Mouse (Mus musculus): Measurements from ENCODE around the gene Rassf8.

Rassf8 gene

GRCm38 (mm10) chr6:145776241-145776640 lies 29.7 kb downstream of the Rassf8 start:
- no peak for DNase-seq (ENCODE audit: low read depth, low spot score)

DNA sequence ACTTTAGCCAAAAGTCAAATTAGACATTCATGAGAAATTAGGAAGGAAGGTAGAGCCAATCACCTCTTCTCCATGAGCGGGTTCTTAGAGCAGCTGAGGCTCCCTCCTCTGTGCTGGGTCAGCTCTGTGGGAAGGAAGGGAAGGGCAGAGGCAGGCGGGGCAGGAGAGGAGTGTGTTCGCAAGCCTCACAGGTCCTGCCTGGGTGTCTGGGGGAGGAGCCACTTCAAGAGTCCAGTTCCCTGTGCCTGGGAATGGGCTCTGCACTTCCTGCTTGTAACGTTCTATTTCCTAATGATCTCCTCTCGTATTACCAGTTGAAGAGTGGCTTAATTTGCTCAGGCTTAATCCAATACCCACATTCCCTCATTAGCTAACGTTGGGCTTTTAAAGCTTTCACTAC lies 32.8 kb downstream of the Rassf8 start:
- no peak for DNase-seq (ENCODE audit: low read depth, low spot score)

DNA sequence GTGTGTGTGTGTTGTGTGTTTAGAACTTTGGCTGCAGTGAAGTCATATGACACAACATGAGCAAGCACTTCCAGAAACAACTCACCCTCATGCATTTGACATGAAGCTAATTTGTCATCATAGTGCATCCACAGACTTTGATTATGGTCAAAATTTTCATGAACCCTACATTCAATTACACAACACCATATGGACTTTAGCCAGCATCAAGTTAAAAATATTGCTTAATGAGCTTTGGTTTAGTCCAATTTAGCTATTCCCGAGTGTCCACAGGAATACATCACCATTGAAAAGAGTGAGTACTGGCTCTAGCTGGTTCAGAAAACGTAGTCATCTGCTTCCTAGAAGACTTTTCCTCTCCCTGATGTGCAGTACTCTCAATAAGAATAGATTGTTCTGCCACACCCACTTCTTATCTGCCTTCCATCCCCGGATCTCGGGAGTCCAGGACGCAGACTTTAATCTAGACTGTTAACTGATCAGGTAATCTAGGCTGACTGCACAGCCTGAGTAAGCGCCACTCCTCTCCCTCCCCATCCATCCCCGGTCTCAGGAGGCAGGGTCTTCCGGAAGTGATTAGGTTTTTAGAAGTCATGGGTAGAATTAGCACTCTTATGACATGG lies 33.7 kb downstream of the Rassf8 start:
- no peak for DNase-seq (ENCODE audit: low read depth, low spot score)

GRCm38 (mm10) chr6:145781256-145781655 lies 34.7 kb downstream of the Rassf8 start:
- no peak for DNase-seq (ENCODE audit: low read depth, low spot score)

GRCm38 (mm10) chr6:145781966-145782365 lies 35.4 kb downstream of the Rassf8 start:
- DNase-seq (ENCODE audit: low read depth, low spot score), result no peak

DNA sequence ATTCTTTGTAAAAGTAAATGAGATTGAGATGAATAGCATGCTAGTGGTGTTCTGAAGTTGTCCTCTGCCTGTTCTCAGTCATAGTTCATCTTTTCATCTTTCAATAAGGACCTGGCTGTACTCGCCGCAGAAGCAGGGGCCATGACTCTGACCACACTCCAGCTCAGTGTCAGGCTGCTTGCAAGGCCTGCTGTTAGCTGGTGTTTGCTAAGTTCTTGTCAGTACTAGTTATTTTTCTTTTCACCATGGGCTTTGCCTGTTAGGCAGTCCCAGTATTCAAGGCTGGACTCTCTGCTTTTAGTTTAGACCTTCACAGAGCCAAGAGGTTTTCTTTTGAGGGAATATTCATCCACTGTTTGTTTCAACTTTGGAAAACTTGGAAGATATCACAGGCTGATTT lies 40.8 kb downstream of the Rassf8 start:
- DNase-seq (ENCODE audit: low read depth, low spot score), result no peak

- no peak for DNase-seq (ENCODE audit: low read depth, low spot score)
Observed at GRCm38 (mm10) chr6:145789738-145790137, 43.2 kb downstream of the Rassf8 start.

GRCm38 (mm10) chr6:145792373-145792772 lies 45.8 kb downstream of the Rassf8 start:
- no peak for DNase-seq (ENCODE audit: low read depth, low spot score)

DNA sequence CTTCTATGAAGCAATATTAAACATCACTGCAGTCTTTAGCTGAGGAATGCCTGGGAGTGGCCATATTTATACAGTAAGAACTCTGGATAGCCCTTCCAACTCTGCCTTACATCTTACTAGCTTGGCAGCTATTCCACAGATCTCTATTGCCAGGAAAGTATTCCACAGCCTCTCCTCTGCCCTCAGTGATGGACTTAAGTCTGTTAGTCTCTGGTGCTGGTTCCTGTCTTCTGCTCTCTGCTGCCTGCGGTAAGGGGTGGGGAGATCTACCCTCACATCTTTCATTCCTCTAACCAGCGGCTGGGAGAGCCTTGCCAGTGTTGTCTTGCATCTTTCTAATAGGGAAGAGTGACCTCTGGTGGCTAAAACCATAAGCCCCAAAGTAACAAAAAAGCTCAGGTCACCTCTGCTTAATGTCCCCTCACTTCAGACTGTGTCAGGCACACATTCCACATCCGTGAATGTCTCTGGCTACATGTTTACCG lies 46.6 kb downstream of the Rassf8 start:
- DNase-seq (ENCODE audit: low read depth, low spot score), result no peak

DNA sequence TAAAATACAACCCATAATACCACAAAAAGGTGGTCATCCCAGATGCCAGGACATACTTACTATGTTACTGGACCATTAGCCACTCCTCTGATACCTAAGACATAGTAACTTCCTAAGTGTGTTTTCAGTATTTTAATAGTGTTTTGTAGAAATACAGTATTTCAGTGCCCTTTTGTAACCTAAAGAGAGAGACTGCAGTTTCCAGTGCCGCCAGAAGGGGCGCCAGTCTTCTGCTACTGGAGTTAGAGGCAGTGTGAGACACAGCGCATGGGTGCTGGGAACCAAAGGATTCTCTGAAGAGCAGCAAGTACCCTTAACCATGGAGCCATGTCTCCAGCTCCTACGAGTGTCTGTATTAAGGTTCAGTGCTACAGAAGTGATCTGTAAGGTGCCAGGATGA lies 48.1 kb downstream of the Rassf8 start:
- no peak for DNase-seq (ENCODE audit: low read depth, low spot score)

- DNase-seq (ENCODE audit: low read depth, low spot score), result no peak
Observed at GRCm38 (mm10) chr6:145796191-145797023, 49.9 kb downstream of the Rassf8 start.

- no peak for DNase-seq (ENCODE audit: low read depth, low spot score)
Observed at GRCm38 (mm10) chr6:145797692-145798091, 51.1 kb downstream of the Rassf8 start.

GRCm38 (mm10) chr6:145801796-145802488 lies 55.4 kb downstream of the Rassf8 start:
- no peak for DNase-seq (ENCODE audit: low read depth, low spot score)

- no peak for DNase-seq (ENCODE audit: low read depth, low spot score)
Observed at GRCm38 (mm10) chr6:145802881-145803280, 56.3 kb downstream of the Rassf8 start.

GRCm38 (mm10) chr6:145804276-145804675 lies 57.7 kb downstream of the Rassf8 start:
- no peak for DNase-seq (ENCODE audit: low read depth, low spot score)

GRCm38 (mm10) chr6:145806784-145807183 lies 60.2 kb downstream of the Rassf8 start:
- DNase-seq (ENCODE audit: low read depth, low spot score), result no peak

GRCm38 (mm10) chr6:145807929-145808328 lies 61.4 kb downstream of the Rassf8 start:
- DNase-seq (ENCODE audit: low read depth, low spot score), result no peak

GRCm38 (mm10) chr6:145809566-145809965 lies 63.0 kb downstream of the Rassf8 start:
- no peak for DNase-seq (ENCODE audit: low read depth, low spot score)

GRCm38 (mm10) chr6:145810015-145810414 lies 63.5 kb downstream of the Rassf8 start:
- no peak for DNase-seq (ENCODE audit: low read depth, low spot score)

GRCm38 (mm10) chr6:145811174-145811573 lies 64.6 kb downstream of the Rassf8 start:
- no peak for DNase-seq (ENCODE audit: low read depth, low spot score)

GRCm38 (mm10) chr6:145815200-145815599 lies 68.7 kb downstream of the Rassf8 start:
- no peak for DNase-seq (ENCODE audit: low read depth, low spot score)

GRCm38 (mm10) chr6:145819151-145819550 lies 72.6 kb downstream of the Rassf8 start:
- no peak for DNase-seq (ENCODE audit: low read depth, low spot score)

All from brain, embryonic 18.5 days (tissue).